ENCODE assay signal across 15 mouse cellular contexts in genomic region chr14:76585831-76586405, GRCm38 (mm10). TPM values are rescaled to one million over a fixed set of nuclear protein-coding genes. Genes with fewer than 3 reads are reported as not detected.
DNase-seq lines count a peak whose midpoint lies in the region; ATAC-seq and TF ChIP-seq lines count a peak whose summit lies in the region.
"Had no signal": no experiment of that assay in that cellular context is flagged by ENCODE, and none has a peak within 500 bp of the region (broad histone marks: within the 10 kb centered on the region; RNA-seq: fewer than 3 reads in every experiment).

No protein-coding gene starts in this region.

- H3K4me2 ChIP-seq in liver, embryonic 11.5 days: no peak overlapping the region
- H3K4me2 ChIP-seq in kidney, embryonic 16.5 days (replicated peaks; ENCODE audit: low read depth, low read length): peak overlapping the region; percentile 35
- no peak overlapping the region; the same call in 1 of the 2 replicates for H3K4me2 ChIP-seq in liver, postnatal 0 days (ENCODE audit: low read depth, low read length)
- H3K4me2 ChIP-seq: forebrain, embryonic 12.5 days; heart, embryonic 15.5 days; hindbrain, embryonic 14.5 days; lung, embryonic 15.5 days had no signal

- no peak overlapping the region for H3K4me3 ChIP-seq in liver, embryonic 11.5 days (ENCODE audit: low read depth, low read length)
- no peak overlapping the region for H3K4me3 ChIP-seq in kidney, embryonic 16.5 days (ENCODE audit: low read length)
- no peak overlapping the region for H3K4me3 ChIP-seq in liver, postnatal 0 days (ENCODE audit: low read depth, low read length)
- H3K4me3 ChIP-seq: forebrain, embryonic 12.5 days; gastrocnemius, adult 2 months; heart, embryonic 15.5 days; layer of hippocampus, adult 2 months; lung, embryonic 15.5 days had no signal

- no peak overlapping the region for H3K27ac ChIP-seq in liver, embryonic 11.5 days (ENCODE audit: low read depth, low read length)
- H3K27ac ChIP-seq in kidney, embryonic 16.5 days (ENCODE audit: low read length): no peak overlapping the region
- H3K27ac ChIP-seq in liver, postnatal 0 days (ENCODE audit: low read depth): no peak overlapping the region
- H3K27ac ChIP-seq: forebrain, embryonic 12.5 days; gastrocnemius, adult 2 months; heart, embryonic 15.5 days; hindbrain, embryonic 14.5 days; layer of hippocampus, adult 2 months; lung, embryonic 15.5 days had no signal

- TF ChIP-seq CTCF in liver, postnatal 0 days (IDR thresholded peaks at IDR 0.05; ENCODE audit: low read depth): no peak

- no peak overlapping the region for H3K9ac ChIP-seq in liver, embryonic 11.5 days (ENCODE audit: low read depth, low read length)
- H3K9ac ChIP-seq in kidney, embryonic 16.5 days (replicated peaks; ENCODE audit: low read length): no peak overlapping the region
- no peak overlapping the region for H3K9ac ChIP-seq in liver, postnatal 0 days (replicated peaks)
- H3K9ac ChIP-seq: forebrain, embryonic 12.5 days; heart, embryonic 15.5 days; hindbrain, embryonic 14.5 days; lung, embryonic 15.5 days had no signal

- no peaks in the 10 kb centered on the region for H3K36me3 ChIP-seq in liver, embryonic 11.5 days (ENCODE audit: control insufficient read depth, insufficient read depth, low read length)
- no peaks in the 10 kb centered on the region for H3K36me3 ChIP-seq in kidney, embryonic 16.5 days (ENCODE audit: insufficient read depth, low read length)
- H3K36me3 ChIP-seq in liver, postnatal 0 days (replicated peaks; ENCODE audit: insufficient read depth, low read length): no peaks in the 10 kb centered on the region
- H3K36me3 ChIP-seq: forebrain, embryonic 12.5 days; heart, embryonic 15.5 days; lung, embryonic 15.5 days had no signal

- 0 out of 2 replicates have a peak, but pooled peaks cover 3% of the 10 kb centered on the region for H3K4me1 ChIP-seq in liver, embryonic 11.5 days (replicated peaks; ENCODE audit: control insufficient read depth, insufficient read depth, low read length)
- H3K4me1 ChIP-seq in kidney, embryonic 16.5 days (ENCODE audit: insufficient read depth, low read length): peaks cover 6% of the 10 kb centered on the region
- no peaks in the 10 kb centered on the region for H3K4me1 ChIP-seq in liver, postnatal 0 days (ENCODE audit: insufficient read depth)
- H3K4me1 ChIP-seq: forebrain, embryonic 12.5 days; heart, embryonic 15.5 days had no signal

- 54% methylated on average over 13 of the region's 13 CpGs for WGBS in liver, embryonic 11.5 days
- 35% methylated on average over 13 of the region's 13 CpGs for WGBS in kidney, embryonic 16.5 days
- WGBS in liver, postnatal 0 days (ENCODE audit: insufficient replicate concordance): 49% methylated on average over 13 of the region's 13 CpGs

- no peak; the same call in 1 of the 2 replicates for ATAC-seq in liver, embryonic 11.5 days (replicated peaks; ENCODE audit: low FRiP score)
- ATAC-seq in kidney, embryonic 16.5 days (ENCODE audit: low FRiP score, low TSS enrichment): no peak
- peak; percentile 62 for ATAC-seq in liver, postnatal 0 days

- TF ChIP-seq EP300 in liver, postnatal 0 days (IDR thresholded peaks at IDR 0.05; ENCODE audit: low read depth): no peak

- peak; percentile 50 for DNase-seq in liver
- no peak for DNase-seq in liver, embryonic 11.5 days (ENCODE audit: low spot score)
- DNase-seq in R1 (ENCODE audit: low read depth, low spot score): peak; percentile 52
- peak; percentile 27 for DNase-seq in liver, postnatal 0 days
- no peak for DNase-seq in cerebellum, postnatal 14 days
- DNase-seq in gastrocnemius, postnatal 4 days (ENCODE audit: low spot score in 2 of 2): no peak
- DNase-seq: cerebellum, adult 9-10 months; gastrocnemius, adult 2 months; midbrain, embryonic 14.5 days had no signal

- H3K27me3 ChIP-seq in liver, embryonic 11.5 days (replicated peaks; ENCODE audit: control insufficient read depth, insufficient read depth, low read length): no peaks in the 10 kb centered on the region
- H3K27me3 ChIP-seq in kidney, embryonic 16.5 days (ENCODE audit: insufficient read depth, low read length): no peaks in the 10 kb centered on the region
- no peaks in the 10 kb centered on the region for H3K27me3 ChIP-seq in liver, postnatal 0 days (ENCODE audit: insufficient read depth, low read length)
- H3K27me3 ChIP-seq: forebrain, embryonic 12.5 days; heart, embryonic 15.5 days; lung, embryonic 15.5 days had no signal

- H3K9me3 ChIP-seq in liver, embryonic 11.5 days (ENCODE audit: control insufficient read depth, low read length): no peaks in the 10 kb centered on the region
- no peaks in the 10 kb centered on the region for H3K9me3 ChIP-seq in kidney, embryonic 16.5 days (ENCODE audit: low read length)
- H3K9me3 ChIP-seq in liver, postnatal 0 days (ENCODE audit: low read length): no peaks in the 10 kb centered on the region
- H3K9me3 ChIP-seq: forebrain, embryonic 12.5 days; heart, embryonic 15.5 days; lung, embryonic 15.5 days had no signal

RNA-seq across cellular contexts. Expression of gene Serp2, which starts 29.2 kb away (rescaled TPM):
- polyA plus RNA-seq in liver, embryonic 11.5 days (2014; fragmentation: Nextera tagmentation; extraction: Ambion mirVana): 4.3 and 5.3 TPM in 2 replicates
- polyA plus RNA-seq in kidney, embryonic 16.5 days (2015; fragmentation: Nextera tagmentation; extraction: Ambion mirVana): 10.0 and 12.2 TPM in 2 replicates
- 0.58 and 0.75 TPM in 2 replicates for polyA plus RNA-seq in liver, postnatal 0 days (2015; fragmentation: Nextera tagmentation; extraction: Ambion mirVana)
- total RNA-seq in gastrocnemius, postnatal 4 days (2021): 1 to 10 TPM; 3.2 to 3.8 TPM

Comparison
In these comparisons a context has a peak if more than half of its experiments do, and no peak if none do; other contexts are left out.
1. DNase-seq: peak in liver (single experiment), R1 (single experiment) and liver, postnatal 0 days (single experiment); none in liver, embryonic 11.5 days (single experiment), cerebellum, postnatal 14 days (0 of 2) and gastrocnemius, postnatal 4 days (0 of 2).